Mouse (Mus musculus): ENCODE results near the gene Ccdc158. TPM values are rescaled to one million over a fixed set of nuclear protein-coding genes. Genes with fewer than 3 reads are reported as not detected.

Ccdc158 gene
- polyA plus RNA-seq, 2 experiments = 0.09 to 0.21 TPM

DNA sequence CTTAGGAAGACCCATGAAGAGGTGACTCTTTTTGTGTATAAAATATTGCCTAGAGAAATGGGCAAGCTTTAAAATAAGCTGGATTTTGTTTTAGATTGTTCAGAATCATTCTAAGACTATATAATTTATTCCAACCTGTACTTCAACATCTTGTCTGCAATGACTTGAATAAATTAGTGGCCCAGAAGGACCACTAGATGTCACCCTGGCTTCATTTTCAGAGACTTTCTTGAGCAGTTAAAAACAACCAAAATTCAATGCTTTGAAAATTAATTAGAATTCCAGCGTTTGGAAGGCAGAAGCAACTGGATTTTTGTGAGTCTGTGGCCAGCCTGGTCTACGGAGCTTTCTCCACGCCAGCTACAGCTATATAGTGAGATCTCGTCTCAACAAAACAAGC is 4.4 kb upstream of the Ccdc158 start:
- H3K4me1 ChIP-seq (replicated peaks; ENCODE audit: control insufficient read depth in 2 of 2, insufficient read depth in 2 of 2, low read length in 1 of 2) = peaks cover 0 to 9% of the 10 kb centered on the region in 2 experiments; a peak in 3 of 4 replicates
- no peak overlapping the region for H3K4me3 ChIP-seq (ENCODE audit: insufficient read depth in 1 of 2, low read depth in 2 of 2, low read length in 2 of 2)
- TF ChIP-seq CTCF (IDR thresholded peaks at IDR 0.05; ENCODE audit: low read depth) = peak; percentile 28; the same call in 1 of the 2 replicates
- TF ChIP-seq EP300 (IDR thresholded peaks at IDR 0.05; ENCODE audit: low read depth) = no peak
- DNase-seq (ENCODE audit: low read depth in 3 of 3, low spot score in 3 of 3) (peak in 1 of 3 experiments; percentile 4), ATAC-seq (ENCODE audit: insufficient read depth) (no peak)
- 32% methylated on average over 4 of the region's 4 CpGs for WGBS (ENCODE audit: insufficient replicate concordance)
- H3K9ac ChIP-seq (replicated peaks) = no peak overlapping the region
- no peaks in the 10 kb centered on the region for H3K36me3 ChIP-seq (replicated peaks; ENCODE audit: control insufficient read depth, insufficient read depth, low read depth)
- no peak overlapping the region for H3K4me2 ChIP-seq (ENCODE audit: low read depth)
- H3K27me3 ChIP-seq (ENCODE audit: control insufficient read depth, insufficient read depth, low read length) = peaks cover 27% of the 10 kb centered on the region
- no peaks in the 10 kb centered on the region for H3K9me3 ChIP-seq (ENCODE audit: control insufficient read depth, low read length)
- H3K27ac ChIP-seq = no peak overlapping the region

DNA sequence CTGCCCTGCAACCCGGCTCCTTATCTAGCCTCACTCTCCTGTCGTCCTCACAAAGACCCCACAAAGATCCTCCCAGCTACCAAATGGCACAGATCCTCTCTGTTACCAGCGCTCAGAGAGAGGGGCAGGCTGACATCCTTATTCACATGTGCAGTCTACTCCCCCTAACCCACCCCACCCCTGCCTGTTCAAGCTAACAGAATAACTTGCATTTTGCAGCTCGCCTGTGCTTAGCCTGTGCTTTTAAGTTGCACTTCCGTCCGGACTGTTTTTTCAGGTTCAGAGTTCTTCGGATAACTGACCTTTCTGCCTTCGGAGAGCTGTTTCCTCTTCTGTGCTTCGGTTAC is 476 bp upstream of the Ccdc158 start:
- TF ChIP-seq EP300 (IDR thresholded peaks at IDR 0.05; ENCODE audit: low read depth) (no peak), CTCF (IDR thresholded peaks at IDR 0.05; ENCODE audit: low read depth) (no peak)
- Histone ChIP-seq H3K9ac (replicated peaks) (no peak overlapping the region), H3K9me3 (ENCODE audit: control insufficient read depth, low read length) (no peaks in the 10 kb centered on the region), H3K4me3 (ENCODE audit: insufficient read depth in 1 of 2, low read depth in 2 of 2, low read length in 2 of 2) (peak overlapping the region; percentile 34 to 50), H3K27ac (no peak overlapping the region), H3K36me3 (replicated peaks; ENCODE audit: control insufficient read depth, insufficient read depth, low read depth) (no peaks in the 10 kb centered on the region), H3K27me3 (ENCODE audit: control insufficient read depth, insufficient read depth, low read length) (no peaks in the 10 kb centered on the region), H3K4me1 (replicated peaks; ENCODE audit: control insufficient read depth in 2 of 2, insufficient read depth in 2 of 2, low read length in 1 of 2) (peaks cover 0 to 9% of the 10 kb centered on the region in 2 experiments; a peak in 3 of 4 replicates), H3K4me2 (ENCODE audit: low read depth) (peak overlapping the region; percentile 45)
- DNase-seq (ENCODE audit: low read depth in 3 of 3, low spot score in 3 of 3) = no peak
- WGBS (ENCODE audit: insufficient replicate concordance) = 2% methylated on average over 9 of the region's 9 CpGs
- no peak for ATAC-seq (ENCODE audit: insufficient read depth)

DNA sequence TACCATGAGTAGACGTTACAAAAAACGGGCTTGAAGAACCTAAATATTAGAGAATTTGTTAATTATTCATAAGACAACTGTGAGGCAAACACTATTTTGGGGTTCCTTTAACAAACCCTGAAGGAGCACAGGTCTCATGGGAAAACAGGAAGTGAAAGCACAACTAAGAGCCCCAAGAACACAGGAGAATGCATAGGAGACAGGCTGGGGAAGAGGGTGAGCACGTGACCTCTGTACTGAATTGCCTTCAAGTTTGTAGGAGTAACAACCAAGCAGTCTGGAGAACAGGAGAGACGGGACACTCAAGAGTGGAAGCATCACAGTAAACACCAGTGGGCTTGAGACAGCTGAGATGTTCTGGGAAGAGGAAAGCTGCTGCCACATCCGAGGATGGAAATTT is 8.2 kb downstream of the Ccdc158 start:
- Histone ChIP-seq H3K36me3 (replicated peaks; ENCODE audit: control insufficient read depth, insufficient read depth, low read depth) (no peaks in the 10 kb centered on the region), H3K4me2 (ENCODE audit: low read depth) (no peak overlapping the region), H3K9ac (replicated peaks) (no peak overlapping the region), H3K4me3 (ENCODE audit: insufficient read depth in 1 of 2, low read depth in 2 of 2, low read length in 2 of 2) (no peak overlapping the region), H3K27ac (no peak overlapping the region), H3K4me1 (replicated peaks; ENCODE audit: control insufficient read depth in 2 of 2, insufficient read depth in 2 of 2, low read length in 1 of 2) (no peaks in the 10 kb centered on the region; a peak in 2 of 4 replicates), H3K27me3 (ENCODE audit: control insufficient read depth, insufficient read depth, low read length) (no peaks in the 10 kb centered on the region), H3K9me3 (ENCODE audit: control insufficient read depth, low read length) (no peaks in the 10 kb centered on the region)
- no peak for DNase-seq (ENCODE audit: low read depth in 3 of 3, low spot score in 3 of 3)
- TF ChIP-seq CTCF (IDR thresholded peaks at IDR 0.05; ENCODE audit: low read depth) (no peak), EP300 (IDR thresholded peaks at IDR 0.05; ENCODE audit: low read depth) (no peak)
- ATAC-seq (ENCODE audit: insufficient read depth) = no peak
- WGBS (ENCODE audit: insufficient replicate concordance) = 52% methylated on average over 5 of the region's 5 CpGs

DNA sequence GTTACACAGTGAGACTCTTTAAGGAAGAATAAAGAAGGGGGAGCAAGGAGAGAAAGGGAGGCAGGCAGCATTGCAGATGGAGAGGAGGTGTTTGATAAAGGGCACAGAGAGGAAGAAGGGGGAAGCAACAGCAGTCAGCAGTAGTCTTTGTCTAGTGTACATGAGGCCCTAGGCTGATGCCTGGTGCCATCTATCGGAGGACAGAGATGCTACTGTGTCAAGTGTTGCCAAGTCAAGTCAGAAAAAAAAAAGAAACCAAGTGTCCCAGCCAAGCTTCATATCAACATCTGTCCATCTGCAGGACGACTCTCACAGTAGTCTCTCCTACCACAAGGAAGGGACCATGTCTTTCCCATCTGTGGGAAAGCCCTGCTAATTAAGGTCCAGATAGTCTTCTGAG is 10.8 kb downstream of the Ccdc158 start:
- TF ChIP-seq CTCF (IDR thresholded peaks at IDR 0.05; ENCODE audit: low read depth) (no peak), EP300 (IDR thresholded peaks at IDR 0.05; ENCODE audit: low read depth) (no peak)
- H3K27ac ChIP-seq = no peak overlapping the region

DNA sequence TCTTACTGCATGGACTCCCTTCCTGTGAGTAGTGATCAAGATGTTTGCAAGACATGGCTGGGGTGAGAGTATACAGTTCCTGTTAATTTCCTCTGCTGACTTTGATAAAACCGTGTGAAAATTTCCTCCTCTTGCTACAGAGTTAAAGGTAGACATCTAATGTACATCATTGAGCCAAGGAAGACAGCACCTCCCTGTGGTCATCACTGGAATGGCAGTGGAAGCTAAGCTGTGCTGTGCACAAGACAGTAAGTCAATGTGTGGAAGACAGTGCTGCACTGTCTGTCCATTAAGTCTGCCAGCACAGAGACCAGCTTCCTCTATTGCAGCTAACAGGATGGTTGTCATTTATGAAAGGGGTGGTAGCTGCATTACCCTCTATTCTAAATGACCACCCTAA is 18.8 kb downstream of the Ccdc158 start:
- TF ChIP-seq EP300 (IDR thresholded peaks at IDR 0.05; ENCODE audit: low read depth) (no peak), CTCF (IDR thresholded peaks at IDR 0.05; ENCODE audit: low read depth) (peak; percentile 80)
- Histone ChIP-seq H3K9me3 (ENCODE audit: control insufficient read depth, low read length) (no peaks in the 10 kb centered on the region), H3K27me3 (ENCODE audit: control insufficient read depth, insufficient read depth, low read length) (no peaks in the 10 kb centered on the region), H3K4me1 (replicated peaks; ENCODE audit: control insufficient read depth in 2 of 2, insufficient read depth in 2 of 2, low read length in 1 of 2) (no peaks in the 10 kb centered on the region), H3K4me2 (ENCODE audit: low read depth) (no peak overlapping the region), H3K27ac (no peak overlapping the region), H3K36me3 (replicated peaks; ENCODE audit: control insufficient read depth, insufficient read depth, low read depth) (no peaks in the 10 kb centered on the region), H3K9ac (replicated peaks) (no peak overlapping the region), H3K4me3 (ENCODE audit: insufficient read depth in 1 of 2, low read depth in 2 of 2, low read length in 2 of 2) (no peak overlapping the region)
- ATAC-seq (ENCODE audit: insufficient read depth) (no peak), DNase-seq (ENCODE audit: low read depth in 3 of 3, low spot score in 3 of 3) (peak in 1 of 3 experiments; percentile 6)
- 6% methylated on average over 1 of the region's 1 CpGs for WGBS (ENCODE audit: insufficient replicate concordance)

More for the DNA sequence above, 10.8 kb downstream of the Ccdc158 start:
- no peak for ATAC-seq (ENCODE audit: insufficient read depth)
- H3K4me2 ChIP-seq (ENCODE audit: low read depth) = no peak overlapping the region
- no peaks in the 10 kb centered on the region for H3K9me3 ChIP-seq (ENCODE audit: control insufficient read depth, low read length)
- H3K36me3 ChIP-seq (replicated peaks; ENCODE audit: control insufficient read depth, insufficient read depth, low read depth) = no peaks in the 10 kb centered on the region
- no peaks in the 10 kb centered on the region for H3K4me1 ChIP-seq (replicated peaks; ENCODE audit: control insufficient read depth in 2 of 2, insufficient read depth in 2 of 2, low read length in 1 of 2)
- no peak overlapping the region for H3K9ac ChIP-seq (replicated peaks)
- no peak for DNase-seq (ENCODE audit: low read depth in 3 of 3, low spot score in 3 of 3)
- H3K4me3 ChIP-seq (ENCODE audit: insufficient read depth in 1 of 2, low read depth in 2 of 2, low read length in 2 of 2) = no peak overlapping the region
- H3K27me3 ChIP-seq (ENCODE audit: control insufficient read depth, insufficient read depth, low read length) = no peaks in the 10 kb centered on the region
- 42% methylated on average over 2 of the region's 2 CpGs for WGBS (ENCODE audit: insufficient replicate concordance)
